Mouse (Mus musculus): ENCODE measurements around the gene Mrpl40. TPM values are rescaled to one million over a fixed set of nuclear protein-coding genes. Genes with fewer than 3 reads are reported as not detected.

Mrpl40 gene
- total RNA-seq, 2 experiments from 2014 or later, result 50.2 to 50.4 TPM

DNA sequence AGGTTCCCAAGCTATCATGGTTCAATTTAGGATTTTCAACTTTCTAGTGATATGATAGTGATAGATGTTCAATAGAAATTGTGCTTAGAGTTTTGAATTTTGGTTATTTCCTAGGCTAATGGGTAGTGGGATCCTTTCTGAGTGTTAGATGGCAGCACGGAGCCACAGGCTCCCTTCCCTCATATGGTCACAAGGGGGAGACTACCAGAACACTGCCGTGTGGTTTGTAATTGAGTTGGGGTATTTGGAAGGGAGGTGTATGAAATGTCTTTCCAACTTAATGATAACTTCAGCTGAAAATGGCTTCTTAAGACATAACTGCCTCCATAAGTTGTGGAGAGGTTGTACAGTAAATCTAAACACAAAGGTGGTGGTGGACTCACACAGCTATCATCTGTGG, 43.2 kb downstream of the Mrpl40 start:
- no peak for DNase-seq (ENCODE audit: low spot score in 2 of 2)

- no peak for DNase-seq (ENCODE audit: low spot score in 2 of 2)
Measured at GRCm38 (mm10) chr16:18829102-18829501, 47.6 kb downstream of the Mrpl40 start.

- DNase-seq (ENCODE audit: low spot score in 2 of 2), result no peak
Measured at GRCm38 (mm10) chr16:18828630-18829029, 48.0 kb downstream of the Mrpl40 start.

DNA sequence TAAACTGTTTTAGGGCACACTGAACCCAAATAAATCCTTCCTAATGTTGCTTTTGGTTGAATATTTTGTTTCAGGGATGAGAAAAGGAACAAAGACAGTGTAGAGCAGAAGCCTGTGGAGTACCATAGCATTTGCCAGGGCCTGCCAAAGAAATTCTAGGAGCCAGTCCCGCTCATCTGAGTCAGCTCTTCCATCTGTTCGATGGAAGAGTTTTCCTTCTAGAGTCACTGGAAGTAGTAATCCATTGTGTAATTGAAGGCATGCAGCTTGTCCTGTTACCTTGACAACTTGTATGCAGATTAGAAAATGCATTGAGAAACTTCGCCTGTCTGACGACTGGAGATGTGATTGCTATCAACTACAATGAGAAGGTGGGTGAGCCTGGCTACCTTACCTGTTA, 53.7 kb downstream of the Mrpl40 start:
- DNase-seq (ENCODE audit: low spot score in 2 of 2), result no peak

- no peak for DNase-seq (ENCODE audit: low spot score in 2 of 2)
Measured at GRCm38 (mm10) chr16:18822356-18822755, 54.3 kb downstream of the Mrpl40 start.

Other genes starting within 250 kb of the Mrpl40 start
- 10 to 100 TPM in 1 of 2 experiments, 1 to 10 TPM in 1; 7.9 to 10.7 TPM for gene Sept5, start 246.9 kb downstream of the Mrpl40 start, total RNA-seq (2021)
- gene Cldn5, start 100.0 kb downstream of the Mrpl40 start, total RNA-seq (2021), result 10 to 100 TPM in 1 of 2 experiments, 1 to 10 TPM in 1; 4.5 to 13.7 TPM
- 100 to 1,000 TPM in 1 of 2 experiments, 10 to 100 TPM in 1; 98.4 to 121 TPM for gene Ufd1, start 65.1 kb downstream of the Mrpl40 start, total RNA-seq (2021)
- gene Cdc45, start 64.9 kb downstream of the Mrpl40 start, total RNA-seq (2021), result 10 to 100 TPM in 1 of 2 experiments, 1 to 10 TPM in 1; 6.3 to 11.0 TPM
- gene 2510002D24Rik, start 40.3 kb downstream of the Mrpl40 start, total RNA-seq (2021), result 10 to 100 TPM in 1 of 2 experiments, 1 to 10 TPM in 1; 9.7 to 18.5 TPM
- gene Gm28539, start 40.3 kb downstream of the Mrpl40 start, total RNA-seq (2021), result 1 to 10 TPM; 5.3 to 7.5 TPM
- 10 to 100 TPM; 29.4 to 32.3 TPM for gene Hira, start 175 bp upstream of the Mrpl40 start, total RNA-seq (2021)